ENCODE assay signal across 8 mouse cellular contexts in the genomic region with DNA sequence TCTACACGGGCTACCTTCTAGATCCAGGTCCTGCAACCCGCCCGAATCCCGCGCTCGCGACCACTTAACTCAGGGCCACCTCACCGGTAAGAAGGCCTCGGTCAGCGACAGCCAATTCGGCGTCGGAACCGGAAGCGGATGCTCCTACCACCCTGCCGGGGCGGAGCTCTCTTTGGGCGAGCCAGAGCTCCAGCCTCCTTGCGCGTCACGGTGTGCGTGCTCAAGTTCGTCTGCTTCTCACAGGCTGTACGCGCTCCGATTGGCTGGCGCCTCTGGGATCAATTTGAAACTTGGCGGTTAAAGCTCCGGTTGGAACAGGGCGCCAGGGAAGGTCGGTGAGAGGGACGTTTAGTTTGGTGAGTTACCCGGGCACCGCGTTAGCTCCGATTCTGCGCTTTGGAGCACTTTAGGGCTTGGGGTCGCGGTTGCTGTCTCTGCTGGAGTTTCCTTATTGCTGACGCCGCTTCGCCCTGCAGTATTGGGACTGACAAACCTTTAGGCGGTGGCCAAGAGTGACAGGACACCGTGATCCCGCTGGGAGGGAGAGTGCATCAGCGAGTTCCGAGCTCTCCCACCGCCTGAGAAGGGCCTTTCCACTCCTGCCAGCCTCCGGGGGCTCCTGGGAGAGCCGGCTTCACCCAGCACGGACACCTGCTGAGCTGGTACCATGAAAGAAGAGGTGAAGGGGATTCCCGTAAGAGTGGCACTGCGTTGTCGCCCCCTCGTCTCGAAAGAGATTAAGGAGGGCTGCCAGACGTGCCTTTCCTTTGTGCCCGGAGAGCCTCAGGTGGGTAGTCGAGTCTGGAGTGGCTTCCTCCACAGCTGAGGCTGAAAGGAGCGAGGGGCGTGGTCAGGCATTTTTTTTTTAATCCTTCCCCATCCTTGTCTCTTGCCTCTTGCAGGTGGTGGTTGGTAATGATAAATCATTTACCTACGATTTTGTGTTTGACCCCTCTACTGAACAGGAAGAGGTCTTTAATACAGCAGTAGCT. TPM values are rescaled to one million over a fixed set of nuclear protein-coding genes. Genes with fewer than 3 reads are reported as not detected.
DNase-seq lines count a peak whose midpoint lies in the region; ATAC-seq lines count a peak whose summit lies in the region.

TSS of gene Pdzd11 (minus strand) at position 767 of the 992 bp plus-strand sequence.

- H3K27ac ChIP-seq in hindbrain, embryonic 12.5 days: no peak within 1 kb of the TSS

- peaks cover 3% of the 10 kb centered on the region; the same call in 1 of the 2 replicates for H3K36me3 ChIP-seq in hindbrain, embryonic 12.5 days

- H3K4me1 ChIP-seq in hindbrain, embryonic 12.5 days: no peaks in the 10 kb centered on the region

- H3K4me3 ChIP-seq in hindbrain, embryonic 12.5 days: peak within 1 kb of the TSS; percentile 49

- H3K4me2 ChIP-seq in hindbrain, embryonic 12.5 days (replicated peaks): peak within 1 kb of the TSS; percentile 66

- H3K9ac ChIP-seq in hindbrain, embryonic 12.5 days: peak within 1 kb of the TSS; percentile 62

- WGBS in hindbrain, embryonic 12.5 days: 22% methylated on average over 62 of the region's 62 CpGs

- ATAC-seq in hindbrain, embryonic 12.5 days (ENCODE audit: low FRiP score): peak; percentile 100

- no peaks in the 10 kb centered on the region for H3K27me3 ChIP-seq in hindbrain, embryonic 12.5 days

- no peaks in the 10 kb centered on the region for H3K9me3 ChIP-seq in hindbrain, embryonic 12.5 days (replicated peaks)

- peak; percentile 95 for DNase-seq in NIH3T3 (ENCODE audit: low read depth)
- peak; percentile 90 to 94 for DNase-seq in cerebellum, postnatal 10 days
- peak; percentile 85 to 86 for DNase-seq in frontal cortex, postnatal 10 days (ENCODE audit: low spot score in 2 of 2)
- DNase-seq in layer of hippocampus, postnatal 14 days (ENCODE audit: low spot score in 2 of 2): peak; percentile 79 to 90
- DNase-seq in lung, postnatal 14 days: peak; percentile 88
- peak; percentile 70 for DNase-seq in retina, adult 2 months (ENCODE audit: low read depth, low spot score)
- DNase-seq in thymus, postnatal 36 days: peak; percentile 83 to 90

RNA-seq across cellular contexts. Expression of gene Pdzd11, which starts in this region (rescaled TPM):
- polyA plus RNA-seq in hindbrain, embryonic 12.5 days (2016; fragmentation: Nextera tagmentation; extraction: Ambion mirVana): 119 and 120 TPM in 2 replicates
- 10 to 100 TPM; 36.6 to 36.7 TPM for total RNA-seq in layer of hippocampus, postnatal 14 days (2021)
